Mouse (Mus musculus) gastrocnemius, adult 2 months (tissue): ENCODE results near the gene Cep164. TPM values are rescaled to one million over a fixed set of nuclear protein-coding genes. Genes with fewer than 3 reads are reported as not detected.

Experiments
- DNase-seq: peaks from one replicate; pipeline ENCODE4 v3.0.0; 2022
- H3K27ac ChIP-seq: fragments of 200-600 bp; 2 replicates; pipeline ENCODE4 v1.8.1; 2022; ENCODE audit warnings: mild to moderate bottlenecking
- H3K4me3 ChIP-seq: fragments of 200-600 bp; 2 replicates; pipeline ENCODE4 v1.8.1; 2022; ENCODE audit warnings: mild to moderate bottlenecking, moderate library complexity
- CTCF ChIP-seq: fragments of 200-600 bp; IDR thresholded peaks from 2 replicates; pipeline ENCODE4 v1.8.1; 2022; ENCODE audit warnings: antibody characterized with exemption, mild to moderate bottlenecking, moderate library complexity
- intact Hi-C: fragments of 180-260 bp; cut with DNase I; formaldehyde crosslinking; loops from one replicate; pipeline ENCODE4 v1.15.1; 2025
- total RNA-seq, 2 experiments: library from RNA; stranded (reverse); gene quantifications; 2 replicates each; pipeline ENCODE4 v1.2.3; 2021

Gene Cep164
- total RNA-seq, 2 experiments from 2014 or later, result 2.0 to 2.5 TPM

DNA sequence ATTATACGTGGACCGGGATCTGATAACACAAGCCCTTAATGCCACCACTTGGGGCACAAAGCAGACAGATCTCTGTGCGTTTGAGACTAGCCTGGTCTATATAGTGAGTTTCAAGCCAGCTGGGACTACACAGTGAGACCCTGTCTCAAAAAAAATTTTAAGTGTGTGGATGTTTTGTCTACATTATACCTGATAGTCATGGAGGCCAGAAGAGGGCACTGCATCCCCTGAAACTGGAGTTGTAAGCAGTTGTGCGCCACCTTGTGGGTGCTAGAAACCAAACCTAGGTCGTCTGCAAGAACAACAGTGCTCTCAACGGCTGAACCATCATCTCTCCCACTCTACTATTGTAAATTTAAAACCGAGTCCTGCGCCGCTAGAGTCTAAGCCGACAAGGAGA is 616 bp upstream of the Cep164 start:
- peak; percentile 63 for DNase-seq
- intact Hi-C loops, result no loop called here
- peak; percentile 75 for TF ChIP-seq CTCF
- peak overlapping the region; percentile 54 for H3K27ac ChIP-seq
- H3K4me3 ChIP-seq, result peak overlapping the region; percentile 90

DNA sequence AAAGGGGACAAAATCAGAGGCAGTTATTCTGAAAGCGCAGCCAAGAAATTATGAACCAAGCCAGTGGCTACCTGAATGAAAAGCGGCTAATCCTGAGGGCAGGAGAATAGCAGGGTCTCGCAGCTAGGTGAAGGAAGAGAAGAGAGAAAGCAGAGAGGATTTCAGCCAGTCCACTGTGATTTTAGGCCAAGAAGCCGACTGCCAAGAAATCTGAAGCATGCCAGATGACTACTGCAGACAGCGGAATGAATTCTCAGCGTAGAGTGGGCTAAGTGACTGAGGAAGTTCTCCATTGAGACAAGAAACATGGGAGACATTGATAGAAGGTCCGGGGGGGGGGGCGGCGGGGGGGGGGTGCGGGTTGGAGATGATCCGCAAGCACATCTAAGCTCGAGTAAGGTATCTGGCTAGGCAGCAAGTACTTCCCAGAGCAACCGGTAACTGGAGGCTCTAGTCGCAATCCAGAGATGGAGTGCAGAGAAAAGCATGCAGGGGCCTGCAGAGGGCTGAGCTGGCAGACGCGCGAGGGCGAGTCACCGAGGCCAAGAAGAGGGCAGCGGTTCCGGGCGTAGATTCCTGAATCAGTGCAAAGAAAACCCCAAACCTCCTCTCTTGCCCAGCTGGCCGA is 714 bp downstream of the Cep164 start:
- peak; percentile 45 for DNase-seq
- intact Hi-C loops, result no loop called here
- H3K27ac ChIP-seq, result peak overlapping the region; percentile 78
- TF ChIP-seq CTCF, result no peak
- peak overlapping the region; percentile 90 for H3K4me3 ChIP-seq

DNA sequence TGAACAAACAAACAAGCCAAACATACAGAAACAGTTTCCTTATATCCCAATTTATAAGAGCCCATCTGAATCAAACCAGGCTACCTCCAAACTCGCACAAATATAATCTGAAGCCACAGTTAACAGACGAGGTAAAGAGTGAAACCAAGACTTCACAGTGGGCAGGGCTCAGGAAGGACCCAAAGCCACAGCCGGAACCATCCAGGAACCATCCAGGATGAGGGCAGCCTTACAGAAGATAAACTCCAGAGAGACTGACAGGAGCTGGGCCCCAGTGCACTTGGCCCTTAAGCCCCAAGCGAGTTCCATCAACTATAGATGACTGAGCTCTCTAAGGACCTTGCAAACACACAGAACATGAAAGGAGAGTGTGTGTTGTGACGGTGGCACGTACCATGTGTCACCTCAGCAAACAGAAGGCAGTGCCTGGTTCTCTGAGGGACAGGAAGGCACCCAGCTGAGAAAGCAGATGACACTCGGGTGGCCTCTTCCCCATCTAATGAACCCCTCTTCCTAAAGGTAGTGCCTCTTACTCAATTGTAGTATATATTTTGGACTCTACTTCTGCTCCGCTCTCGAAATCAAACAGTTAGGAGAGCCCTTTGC is 10.0 kb downstream of the Cep164 start:
- no peak overlapping the region for H3K27ac ChIP-seq
- H3K4me3 ChIP-seq, result no peak overlapping the region
- DNase-seq, result no peak
- intact Hi-C loops, result no loop called here
- no peak for TF ChIP-seq CTCF

DNA sequence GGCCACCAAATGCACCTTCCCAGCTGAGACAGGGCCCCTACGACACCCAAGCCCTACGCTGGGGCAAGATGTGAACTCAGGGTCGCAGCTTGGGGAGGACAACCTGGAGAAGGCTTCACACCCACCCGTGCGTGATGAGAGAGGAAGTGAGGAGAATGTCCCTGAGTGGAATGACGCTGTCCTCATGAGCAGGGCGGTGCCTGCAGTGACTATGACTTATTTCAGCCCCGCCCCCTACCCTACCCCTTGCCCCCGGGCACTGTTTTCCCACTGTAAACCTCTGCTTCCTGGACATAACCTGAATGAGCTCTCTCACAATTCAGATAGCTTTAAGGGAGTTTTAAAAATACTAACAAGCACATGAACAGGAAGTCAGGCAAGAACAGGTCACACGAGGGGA is 13.0 kb downstream of the Cep164 start:
- DNase-seq, result no peak
- Histone ChIP-seq H3K4me3 (no peak overlapping the region), H3K27ac (no peak overlapping the region)
- intact Hi-C loops, result no loop called here
- TF ChIP-seq CTCF, result no peak

DNA sequence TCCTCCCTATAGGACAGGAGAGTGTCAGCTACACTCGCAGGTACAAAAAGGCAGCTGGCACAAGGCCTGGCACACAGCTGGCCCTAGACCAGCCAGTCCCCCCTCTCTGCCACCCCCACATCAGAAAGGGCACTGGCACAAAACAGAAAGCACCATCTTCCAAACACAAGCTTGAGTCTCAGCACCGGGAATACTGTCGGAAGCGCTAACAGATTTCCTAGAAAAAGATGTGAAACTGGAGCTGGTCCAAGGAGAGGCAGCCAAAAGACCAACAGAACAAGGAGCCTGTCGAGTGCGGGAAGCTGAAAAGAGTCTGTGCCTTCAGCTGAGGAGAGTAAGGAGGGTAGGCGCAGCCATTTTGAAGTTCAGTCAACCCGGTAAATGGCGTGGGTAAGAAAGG is 13.4 kb downstream of the Cep164 start:
- intact Hi-C loops, result no loop called here
- Histone ChIP-seq H3K4me3 (no peak overlapping the region), H3K27ac (no peak overlapping the region)
- TF ChIP-seq CTCF, result no peak
- DNase-seq, result no peak

DNA sequence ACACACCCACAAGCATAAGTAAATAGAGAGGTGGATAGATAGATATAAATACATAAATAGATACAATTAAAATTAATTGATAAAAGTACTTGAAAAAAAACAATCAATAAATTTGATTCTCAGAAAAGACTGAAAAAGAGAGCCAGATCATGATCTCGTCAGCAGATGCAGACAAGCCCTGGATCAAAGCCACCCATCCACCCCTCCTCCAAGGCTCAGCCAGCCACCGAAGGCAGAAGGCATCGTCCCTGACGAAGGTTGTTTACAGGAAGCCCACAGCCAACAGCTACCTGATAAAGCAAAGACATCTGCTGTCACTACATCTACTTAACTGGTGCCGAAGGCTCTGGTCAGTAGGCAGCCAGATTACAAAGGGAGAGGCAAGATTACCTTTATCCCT is 16.5 kb downstream of the Cep164 start:
- H3K4me3 ChIP-seq, result no peak overlapping the region
- no peak for TF ChIP-seq CTCF
- H3K27ac ChIP-seq, result no peak overlapping the region
- intact Hi-C loops, result no loop called here
- no peak for DNase-seq

DNA sequence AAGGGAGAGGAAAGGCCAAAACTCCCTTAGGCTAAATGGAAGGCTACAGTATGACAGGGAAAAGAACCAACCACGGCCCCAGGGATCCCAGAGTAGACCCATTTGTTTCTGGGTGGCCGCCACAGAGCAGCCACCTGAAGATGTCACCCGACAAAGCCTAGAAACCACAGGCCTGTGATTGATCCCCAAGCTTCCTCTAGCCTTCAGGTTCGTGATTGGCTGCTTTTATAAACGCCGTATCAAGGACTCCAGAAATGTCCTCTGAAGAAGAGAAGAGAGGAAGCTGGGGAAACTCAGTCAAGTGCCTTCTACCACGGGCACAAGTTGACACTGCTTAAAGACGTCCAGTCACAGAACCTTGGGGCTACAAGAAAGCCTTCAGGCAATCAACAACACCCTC is 20.7 kb downstream of the Cep164 start:
- Histone ChIP-seq H3K27ac (no peak overlapping the region), H3K4me3 (no peak overlapping the region)
- DNase-seq, result no peak
- intact Hi-C loops, result no loop called here
- TF ChIP-seq CTCF, result no peak

DNA sequence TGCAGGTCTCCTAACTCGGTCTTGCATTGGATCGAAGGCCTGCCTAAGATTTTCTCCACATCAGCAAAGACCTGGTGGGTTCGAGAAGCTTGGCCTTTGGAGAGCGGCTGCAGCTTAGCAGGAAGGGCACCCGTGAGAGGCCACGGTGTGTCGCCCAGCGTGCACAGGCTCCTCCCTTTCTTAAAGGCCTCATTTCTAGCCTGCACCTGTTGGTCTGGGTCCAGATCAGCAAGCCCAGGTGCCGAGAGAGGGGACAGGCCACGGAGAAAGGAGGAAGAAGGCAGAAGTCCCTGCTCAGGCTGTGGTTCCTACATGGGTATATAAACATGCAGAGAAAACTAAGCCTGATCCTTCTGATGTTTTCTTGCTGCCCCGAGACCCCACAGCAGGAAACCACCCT is 21.2 kb downstream of the Cep164 start:
- intact Hi-C loops, result no loop called here
- H3K27ac ChIP-seq, result no peak overlapping the region
- DNase-seq, result peak; percentile 6
- no peak overlapping the region for H3K4me3 ChIP-seq
- no peak for TF ChIP-seq CTCF

DNA sequence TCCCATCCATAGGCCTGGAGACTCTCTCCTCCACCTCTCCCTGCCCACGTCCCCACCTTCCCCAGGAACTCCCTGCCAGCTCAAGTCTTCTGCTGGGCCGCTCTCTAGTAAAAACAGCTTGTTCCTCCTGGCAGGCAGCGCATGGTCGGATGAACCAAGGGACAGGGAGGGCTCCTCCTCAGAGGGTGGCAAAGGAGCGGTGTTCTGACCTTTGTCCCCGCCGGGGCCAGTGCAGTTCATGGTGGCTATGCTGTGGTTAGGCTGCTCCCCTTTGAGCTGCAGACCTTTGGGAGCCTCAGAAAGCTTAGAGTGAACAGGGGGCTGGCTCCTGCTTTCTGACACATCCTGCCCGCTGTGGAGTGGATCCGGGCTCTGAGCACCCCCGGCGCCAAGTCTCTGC is 21.6 kb downstream of the Cep164 start:
- Histone ChIP-seq H3K4me3 (no peak overlapping the region), H3K27ac (no peak overlapping the region)
- intact Hi-C loops, result no loop called here
- DNase-seq, result no peak
- no peak for TF ChIP-seq CTCF

DNA sequence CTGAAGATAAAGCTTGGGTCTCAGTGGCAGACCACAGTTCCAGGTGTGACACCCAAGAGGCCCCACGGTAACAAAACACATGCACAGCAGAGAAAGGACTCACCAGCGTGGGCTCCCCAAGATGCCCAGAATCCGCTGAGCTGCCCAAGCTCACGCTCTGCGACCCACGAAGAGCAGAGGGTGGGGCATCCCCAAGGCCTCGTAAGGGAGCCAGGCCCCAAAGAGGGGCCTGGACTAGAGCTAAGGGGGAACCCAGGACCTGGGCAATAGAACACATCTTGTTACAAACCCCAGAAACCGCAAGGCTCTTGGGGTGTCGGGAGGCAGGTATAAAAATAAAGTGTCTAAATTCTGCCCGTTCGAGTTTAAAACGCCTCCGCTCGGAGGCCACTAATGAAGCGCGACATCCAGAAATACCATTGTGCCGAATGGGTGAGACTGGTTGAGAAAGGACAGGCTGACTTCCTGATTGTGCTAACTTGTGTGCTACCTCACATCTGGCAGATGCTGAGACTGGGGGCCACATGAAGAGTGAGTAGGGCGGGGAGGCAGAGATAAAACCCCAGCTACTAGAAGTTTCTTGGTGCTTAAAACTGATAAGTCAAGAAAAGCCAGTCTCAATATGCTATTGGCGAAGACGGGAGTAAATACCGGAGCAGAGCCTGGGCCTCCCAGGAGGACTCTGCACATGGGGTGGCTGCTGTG is 25.3 kb downstream of the Cep164 start:
- no peak overlapping the region for H3K4me3 ChIP-seq
- intact Hi-C loops, result no loop called here
- DNase-seq, result no peak
- H3K27ac ChIP-seq, result no peak overlapping the region
- no peak for TF ChIP-seq CTCF

DNA sequence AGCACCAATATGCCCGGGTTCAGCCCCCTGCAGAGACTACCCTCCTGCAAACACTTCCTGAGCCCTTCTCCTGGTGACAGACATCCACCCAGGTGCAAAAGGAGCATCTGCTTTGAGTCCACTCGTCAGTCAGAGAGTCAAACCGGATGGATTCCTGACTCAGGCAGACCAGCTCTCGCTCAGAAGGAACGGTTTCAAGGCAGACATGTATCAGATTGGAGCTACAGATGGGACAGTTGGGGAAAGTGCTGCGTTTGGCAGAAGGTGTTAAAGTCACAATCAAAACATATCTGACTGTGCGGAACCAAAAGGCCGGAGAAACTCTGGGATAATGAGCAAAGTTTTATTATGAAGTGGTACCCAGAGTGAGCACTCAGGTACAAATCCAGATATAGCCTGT is 29.1 kb downstream of the Cep164 start:
- no peak for DNase-seq
- no peak overlapping the region for H3K4me3 ChIP-seq
- intact Hi-C loops, result no loop called here
- no peak for TF ChIP-seq CTCF
- no peak overlapping the region for H3K27ac ChIP-seq

DNA sequence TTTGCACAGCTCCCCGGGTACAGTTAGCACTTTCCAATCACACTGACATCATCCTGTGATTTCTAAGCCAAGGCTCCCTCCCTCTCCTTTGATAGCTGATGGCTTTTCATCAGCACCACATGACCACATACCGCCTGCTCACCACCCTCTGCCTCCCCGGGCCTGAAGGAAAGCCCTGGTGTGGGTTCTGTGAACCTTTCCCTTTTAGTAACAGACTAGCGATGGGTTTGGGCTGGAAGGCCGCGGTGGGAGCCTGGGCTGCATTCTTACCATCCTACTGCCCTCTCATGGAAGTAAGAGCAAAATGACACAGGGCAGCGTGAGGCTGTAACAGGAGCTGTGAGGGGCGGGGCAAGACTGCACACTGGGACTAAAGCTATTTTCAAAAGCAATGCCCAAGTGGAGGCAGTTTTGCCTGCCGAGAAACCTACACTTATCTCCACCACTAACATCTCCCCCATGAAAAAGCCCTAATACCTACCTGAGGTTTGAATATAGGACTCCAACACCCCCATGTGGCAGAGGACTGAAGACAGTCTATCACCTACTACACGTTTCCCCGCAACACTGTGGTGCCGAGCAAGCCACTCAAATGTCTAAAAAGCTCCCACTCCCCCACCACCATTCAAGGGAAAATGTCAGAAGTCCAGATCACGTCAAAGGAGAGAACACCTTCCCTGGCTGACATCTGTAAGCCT is 29.9 kb downstream of the Cep164 start:
- intact Hi-C loops, result no loop called here
- peak; percentile 26; the same call in 1 of the 2 replicates for TF ChIP-seq CTCF
- peak; percentile 54 for DNase-seq
- Histone ChIP-seq H3K4me3 (peak overlapping the region; percentile 11), H3K27ac (no peak overlapping the region)

DNA sequence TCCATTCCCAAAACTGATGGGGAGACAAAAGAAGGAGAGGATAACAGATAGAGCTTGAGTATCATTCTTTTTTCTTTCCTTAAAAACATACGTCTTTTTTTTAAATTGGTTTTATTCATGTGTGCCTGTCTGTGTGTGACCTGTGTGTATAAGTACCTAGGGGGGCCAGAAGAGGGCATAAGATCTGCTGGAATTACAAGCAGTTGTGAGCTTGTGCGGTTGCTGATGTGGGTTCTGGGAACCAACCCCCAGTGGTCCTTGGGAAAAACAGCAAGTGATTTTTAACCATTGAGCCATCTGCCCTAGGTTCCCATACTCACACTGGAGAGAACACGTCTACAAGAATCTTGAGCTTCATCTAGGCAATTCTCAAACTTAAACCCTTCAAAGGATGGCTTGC is 31.2 kb downstream of the Cep164 start:
- no peak for TF ChIP-seq CTCF
- Histone ChIP-seq H3K27ac (no peak overlapping the region), H3K4me3 (no peak overlapping the region)
- intact Hi-C loops, result no loop called here
- no peak for DNase-seq
